Mouse (Mus musculus): ENCODE results near the gene Ppp1cc. TPM values are rescaled to one million over a fixed set of nuclear protein-coding genes. Genes with fewer than 3 reads are reported as not detected.
"Not testable (repeated sequence)": the region's sequence is repeated elsewhere in the genome, so short reads cannot be mapped to it uniquely, and the experiment has no call there.

Gene Ppp1cc
- total RNA-seq, 2 experiments from 2014 or later, result 171 to 173 TPM

- peak in 1 of 2 experiments; percentile 60 for DNase-seq
- intact Hi-C loops (cut with DNase I), result no loop called here
Observed at GRCm38 (mm10) chr5:122135290-122135882, 22.7 kb upstream of the Ppp1cc start.

- intact Hi-C loops (cut with DNase I), result no loop called here
- DNase-seq, result peak; percentile 80 to 84
Observed at GRCm38 (mm10) chr5:122136508-122137408, 21.3 kb upstream of the Ppp1cc start.

- intact Hi-C loops (cut with DNase I), result no loop called here
Observed at GRCm38 (mm10) chr5:122138856-122139255, 19.2 kb upstream of the Ppp1cc start.

GRCm38 (mm10) chr5:122139771-122140170, 18.3 kb upstream of the Ppp1cc start:
- DNase-seq; intact Hi-C loops (cut with DNase I): not testable (repeated sequence)

More at GRCm38 (mm10) chr5:122138856-122139255, 19.2 kb upstream of the Ppp1cc start:
- DNase-seq, result no peak

GRCm38 (mm10) chr5:122140723-122141122, 17.4 kb upstream of the Ppp1cc start, which contains the start of gene Ccdc63:
Gene Ccdc63, minus strand, starts transcription at chr5:122140823.
- DNase-seq, result no peak

GRCm38 (mm10) chr5:122142230-122142992, 15.7 kb upstream of the Ppp1cc start:
- DNase-seq, result peak in 1 of 2 experiments; percentile 71

More at GRCm38 (mm10) chr5:122140723-122141122, 17.4 kb upstream of the Ppp1cc start, which contains the start of gene Ccdc63:
- intact Hi-C loops (cut with DNase I), result no loop called here

GRCm38 (mm10) chr5:122143543-122143942, 14.5 kb upstream of the Ppp1cc start:
- peak; percentile 79 to 85 for DNase-seq

More at GRCm38 (mm10) chr5:122142230-122142992, 15.7 kb upstream of the Ppp1cc start:
- intact Hi-C loops (cut with DNase I), result loop anchor here (2.0 kb wide), 1 partner anchor 16 kb away; the partner anchor contains the start of gene Ppp1cc

GRCm38 (mm10) chr5:122144825-122145224, 13.3 kb upstream of the Ppp1cc start:
- intact Hi-C loops (cut with DNase I), result no loop called here
- no peak for DNase-seq

More at GRCm38 (mm10) chr5:122143543-122143942, 14.5 kb upstream of the Ppp1cc start:
- intact Hi-C loops (cut with DNase I), result loop anchor here (2.0 kb wide), 1 partner anchor 15 kb away; the partner anchor contains the start of gene Ppp1cc

- intact Hi-C loops (cut with DNase I), result no loop called here
- peak; percentile 80 to 82 for DNase-seq
Observed at GRCm38 (mm10) chr5:122145381-122146055, 12.6 kb upstream of the Ppp1cc start.

- peak; percentile 83 for DNase-seq
- intact Hi-C loops (cut with DNase I), result no loop called here
Observed at GRCm38 (mm10) chr5:122146056-122146580, 12.0 kb upstream of the Ppp1cc start.

GRCm38 (mm10) chr5:122146609-122147008, 11.5 kb upstream of the Ppp1cc start:
- intact Hi-C loops (cut with DNase I), result no loop called here
- DNase-seq, result no peak

- no peak for DNase-seq
- intact Hi-C loops (cut with DNase I), result no loop called here
Observed at GRCm38 (mm10) chr5:122148107-122148506, 10.0 kb upstream of the Ppp1cc start.

- intact Hi-C loops (cut with DNase I), result no loop called here
- no peak for DNase-seq
Observed at GRCm38 (mm10) chr5:122149259-122149658, 8.8 kb upstream of the Ppp1cc start.

GRCm38 (mm10) chr5:122152508-122152907, 5.6 kb upstream of the Ppp1cc start:
- DNase-seq; intact Hi-C loops (cut with DNase I): not testable (repeated sequence)

- intact Hi-C loops (cut with DNase I), result no loop called here
- DNase-seq, result no peak
Observed at GRCm38 (mm10) chr5:122154006-122154405, 4.1 kb upstream of the Ppp1cc start.

- intact Hi-C loops (cut with DNase I), result no loop called here
- no peak for DNase-seq
Observed at GRCm38 (mm10) chr5:122154782-122155181, 3.3 kb upstream of the Ppp1cc start.

- intact Hi-C loops (cut with DNase I), result no loop called here
- DNase-seq, result no peak
Observed at GRCm38 (mm10) chr5:122155613-122156012, 2.5 kb upstream of the Ppp1cc start.

GRCm38 (mm10) chr5:122156486-122156885, 1.6 kb upstream of the Ppp1cc start:
- intact Hi-C loops (cut with DNase I), result no loop called here
- DNase-seq, result no peak

Measured in heart, postnatal 10 days (tissue).